Mouse (Mus musculus): ENCODE measurements around the gene Bfsp2.
"Not testable (repeated sequence)": the region's sequence is repeated elsewhere in the genome, so short reads cannot be mapped to it uniquely, and the experiment has no call there.

Bfsp2 gene

GRCm38 (mm10) chr9:103430431-103431220 lies 49.6 kb downstream of the Bfsp2 start:
- DNase-seq (ENCODE audit: low read depth, low spot score) = no peak

GRCm38 (mm10) chr9:103426425-103426824 lies 53.8 kb downstream of the Bfsp2 start:
- no peak for DNase-seq (ENCODE audit: low read depth, low spot score)

GRCm38 (mm10) chr9:103424869-103425268 lies 55.4 kb downstream of the Bfsp2 start:
- DNase-seq (ENCODE audit: low read depth, low spot score) = no peak

GRCm38 (mm10) chr9:103423951-103424350 lies 56.3 kb downstream of the Bfsp2 start:
- no peak for DNase-seq (ENCODE audit: low read depth, low spot score)

- DNase-seq (ENCODE audit: low read depth, low spot score) = no peak
Measured at GRCm38 (mm10) chr9:103423384-103423783, 56.8 kb downstream of the Bfsp2 start.

GRCm38 (mm10) chr9:103422847-103423246 lies 57.4 kb downstream of the Bfsp2 start:
- no peak for DNase-seq (ENCODE audit: low read depth, low spot score)

- DNase-seq (ENCODE audit: low read depth, low spot score) = no peak
Measured at GRCm38 (mm10) chr9:103420844-103421243, 59.4 kb downstream of the Bfsp2 start.

- no peak for DNase-seq (ENCODE audit: low read depth, low spot score)
Measured at GRCm38 (mm10) chr9:103418786-103419185, 61.4 kb downstream of the Bfsp2 start.

- DNase-seq (ENCODE audit: low read depth, low spot score) = not testable (repeated sequence)
Measured at GRCm38 (mm10) chr9:103418267-103418666, 62.0 kb downstream of the Bfsp2 start.

GRCm38 (mm10) chr9:103413457-103413856 lies 66.8 kb downstream of the Bfsp2 start:
- no peak for DNase-seq (ENCODE audit: low read depth, low spot score)

- DNase-seq (ENCODE audit: low read depth, low spot score) = no peak
Measured at GRCm38 (mm10) chr9:103409119-103409518, 71.1 kb downstream of the Bfsp2 start.

GRCm38 (mm10) chr9:103408136-103408777 lies 72.0 kb downstream of the Bfsp2 start:
- DNase-seq (ENCODE audit: low read depth, low spot score) = no peak

- DNase-seq (ENCODE audit: low read depth, low spot score) = no peak
Measured at GRCm38 (mm10) chr9:103403331-103403973, 76.8 kb downstream of the Bfsp2 start.

GRCm38 (mm10) chr9:103398509-103399157 lies 81.6 kb downstream of the Bfsp2 start:
- DNase-seq (ENCODE audit: low read depth, low spot score) = no peak

- DNase-seq (ENCODE audit: low read depth, low spot score) = no peak
Measured at GRCm38 (mm10) chr9:103393256-103393655, 87.0 kb downstream of the Bfsp2 start.

GRCm38 (mm10) chr9:103391796-103392372 lies 88.3 kb downstream of the Bfsp2 start:
- DNase-seq (ENCODE audit: low read depth, low spot score) = no peak

GRCm38 (mm10) chr9:103389261-103389660 lies 91.0 kb downstream of the Bfsp2 start:
- no peak for DNase-seq (ENCODE audit: low read depth, low spot score)

- no peak for DNase-seq (ENCODE audit: low read depth, low spot score)
Measured at GRCm38 (mm10) chr9:103387011-103387653, 93.1 kb downstream of the Bfsp2 start.

- no peak for DNase-seq (ENCODE audit: low read depth, low spot score)
Measured at GRCm38 (mm10) chr9:103386573-103386972, 93.6 kb downstream of the Bfsp2 start.

GRCm38 (mm10) chr9:103385600-103385999 lies 94.6 kb downstream of the Bfsp2 start:
- DNase-seq (ENCODE audit: low read depth, low spot score) = no peak

- DNase-seq (ENCODE audit: low read depth, low spot score) = no peak
Measured at GRCm38 (mm10) chr9:103384141-103384796, 96.0 kb downstream of the Bfsp2 start.

Data from retina, postnatal 7 days (tissue).